Mouse (Mus musculus): ENCODE results near the gene Alkbh3. TPM values are rescaled to one million over a fixed set of nuclear protein-coding genes. Genes with fewer than 3 reads are reported as not detected.

The Alkbh3 gene
- 54.7 and 64.8 TPM in 2 replicates for polyA plus RNA-seq (2012; rRNA removed)

DNA sequence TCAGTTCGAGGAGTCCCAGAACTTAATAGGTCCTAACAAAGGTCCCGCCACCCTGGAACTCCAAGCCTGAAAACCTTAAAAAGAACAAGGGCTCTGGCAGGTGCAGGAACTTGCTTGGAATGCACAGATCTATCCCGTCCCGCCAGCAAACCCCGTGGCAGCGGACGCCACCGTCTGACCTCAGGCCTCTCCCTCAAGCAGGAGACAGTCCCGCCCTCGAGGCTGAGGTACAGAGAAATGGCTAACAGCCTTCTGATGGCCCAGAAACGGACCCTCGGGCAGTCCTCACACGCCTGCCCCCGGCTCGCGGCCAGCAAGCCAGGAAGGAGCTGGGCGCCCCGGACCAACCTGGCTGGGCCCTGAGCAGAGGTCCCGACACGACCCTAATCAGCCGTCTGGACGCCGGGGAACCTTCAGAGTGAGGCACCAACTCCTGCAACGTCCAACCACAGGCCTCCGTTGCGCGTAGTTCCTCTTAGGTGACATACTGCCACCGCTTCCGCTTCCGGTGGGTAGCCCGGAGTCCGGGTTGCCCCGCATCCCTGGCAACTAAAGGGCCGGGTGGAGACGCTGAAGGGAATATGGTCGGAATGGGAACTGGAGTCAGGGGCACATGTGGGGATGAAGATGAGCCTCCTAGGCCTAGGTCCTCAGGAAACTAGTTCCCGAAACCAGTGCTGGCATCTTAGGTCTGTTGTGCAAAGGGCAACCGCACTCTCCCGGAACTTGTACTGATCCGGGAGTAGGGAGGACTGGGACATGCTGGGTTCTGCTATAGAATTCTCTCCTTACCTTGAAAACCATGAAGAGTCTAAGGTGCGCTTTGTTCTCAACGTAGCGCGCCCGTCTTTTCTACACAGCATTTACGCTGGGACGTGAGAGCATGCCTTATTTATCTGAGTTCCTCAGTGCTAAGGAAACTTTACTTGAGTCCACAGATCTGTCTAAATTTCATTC, at the start of gene Alkbh3:
Alkbh3 (minus strand) TSS at position 473 of the 957 bp plus-strand sequence.
- peak; percentile 98 for DNase-seq (ENCODE audit: low read depth)

DNA sequence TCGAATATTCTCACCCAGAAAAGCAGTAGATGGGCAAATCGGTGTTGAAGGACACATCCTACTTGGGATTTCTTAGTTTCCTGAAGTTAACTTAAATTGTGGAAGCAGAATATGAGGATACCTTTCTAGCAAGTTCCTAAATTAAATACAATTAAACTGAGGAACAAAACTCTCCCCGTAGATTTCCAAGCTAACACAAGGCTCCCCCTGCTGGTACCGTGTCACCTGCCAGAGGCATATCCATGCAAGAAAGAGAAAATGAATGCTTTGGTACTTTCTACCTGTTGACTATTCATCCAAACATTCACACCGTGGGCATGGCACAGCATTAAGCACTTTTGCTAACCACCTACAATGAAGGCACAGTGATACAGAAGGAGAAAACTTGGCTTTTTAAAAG, 48.9 kb upstream of the Alkbh3 start:
- no peak for DNase-seq (ENCODE audit: low read depth)
- TF ChIP-seq POLR2A (IDR thresholded peaks at IDR 0.05; ENCODE audit: borderline replicate concordance, extremely low read depth, insufficient read depth, insufficient read length, poor library complexity, severe bottlenecking) (no peak), CTCF (IDR thresholded peaks at IDR 0.05; ENCODE audit: borderline replicate concordance, extremely low read depth, insufficient read depth, insufficient read length) (peak; percentile 49; the same call in 1 of the 2 replicates)

More for the DNA sequence above, at the start of gene Alkbh3:
- peak; percentile 40; the same call in 1 of the 2 replicates for TF ChIP-seq POLR2A (IDR thresholded peaks at IDR 0.05; ENCODE audit: borderline replicate concordance, extremely low read depth, insufficient read depth, insufficient read length, poor library complexity, severe bottlenecking)
- no peak for TF ChIP-seq CTCF (IDR thresholded peaks at IDR 0.05; ENCODE audit: borderline replicate concordance, extremely low read depth, insufficient read depth, insufficient read length)

DNA sequence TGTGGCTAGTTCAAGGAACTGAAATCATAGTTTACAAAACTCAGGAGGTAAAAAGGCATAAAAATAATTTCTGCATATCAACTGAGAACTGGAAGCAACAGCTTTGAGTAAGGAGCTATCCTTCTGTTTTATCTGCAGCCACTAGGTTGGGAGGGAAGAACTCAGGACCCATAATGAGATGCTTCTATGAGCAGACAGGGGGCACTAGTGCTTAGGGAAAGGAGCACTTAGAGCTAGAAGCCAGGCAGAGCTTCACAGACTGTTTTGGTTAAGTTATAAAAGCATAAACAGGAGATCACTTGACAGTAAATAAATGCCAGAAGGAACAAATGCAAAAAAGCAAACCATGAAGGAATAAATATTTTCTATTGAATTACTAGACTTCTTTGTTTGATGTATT, 44.2 kb upstream of the Alkbh3 start:
- TF ChIP-seq POLR2A (IDR thresholded peaks at IDR 0.05; ENCODE audit: borderline replicate concordance, extremely low read depth, insufficient read depth, insufficient read length, poor library complexity, severe bottlenecking) (no peak), CTCF (IDR thresholded peaks at IDR 0.05; ENCODE audit: borderline replicate concordance, extremely low read depth, insufficient read depth, insufficient read length) (peak; percentile 73; the same call in 1 of the 2 replicates)
- DNase-seq (ENCODE audit: low read depth), result peak; percentile 85

DNA sequence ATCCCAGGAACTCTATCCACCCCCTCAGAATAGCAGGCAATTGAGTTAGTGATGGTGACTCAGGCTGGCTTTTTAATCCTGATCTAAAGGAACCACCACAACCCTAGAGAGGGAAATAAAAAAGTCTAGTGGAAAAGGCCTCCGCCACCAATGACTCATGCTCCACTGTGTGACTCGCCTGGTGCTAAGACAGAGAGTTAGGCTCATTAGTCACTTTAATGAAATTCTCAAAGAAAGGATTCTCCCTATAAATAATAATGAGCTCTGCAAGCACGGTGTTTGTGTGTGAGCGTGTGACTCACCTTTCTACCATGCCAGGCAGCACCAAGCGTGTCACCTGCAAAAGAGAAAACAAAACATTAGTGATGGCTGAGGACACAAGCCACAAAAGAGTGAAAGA, 41.3 kb upstream of the Alkbh3 start:
- TF ChIP-seq POLR2A (IDR thresholded peaks at IDR 0.05; ENCODE audit: borderline replicate concordance, extremely low read depth, insufficient read depth, insufficient read length, poor library complexity, severe bottlenecking), result no peak
- no peak for TF ChIP-seq CTCF (IDR thresholded peaks at IDR 0.05; ENCODE audit: borderline replicate concordance, extremely low read depth, insufficient read depth, insufficient read length)
- no peak for DNase-seq (ENCODE audit: low read depth)

DNA sequence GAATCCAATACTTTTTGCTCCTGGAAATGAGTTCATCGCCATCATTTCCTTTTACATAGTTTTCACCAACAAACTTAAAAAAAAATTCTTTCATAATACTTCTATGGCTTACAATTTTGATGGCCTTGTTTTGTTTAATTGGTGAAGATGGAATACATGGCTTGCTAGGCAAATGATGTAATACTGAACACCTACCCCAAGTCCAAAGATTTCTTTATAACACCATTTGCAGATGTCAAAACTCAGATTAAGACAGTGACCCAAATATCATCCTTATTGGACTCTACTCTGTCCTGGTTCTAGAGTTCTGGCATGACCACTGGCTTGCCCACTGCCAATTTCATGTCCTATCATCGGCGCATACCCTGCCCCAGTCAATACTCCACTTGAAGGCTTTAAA, 40.3 kb upstream of the Alkbh3 start:
- no peak for TF ChIP-seq POLR2A (IDR thresholded peaks at IDR 0.05; ENCODE audit: borderline replicate concordance, extremely low read depth, insufficient read depth, insufficient read length, poor library complexity, severe bottlenecking)
- TF ChIP-seq CTCF (IDR thresholded peaks at IDR 0.05; ENCODE audit: borderline replicate concordance, extremely low read depth, insufficient read depth, insufficient read length), result no peak
- DNase-seq (ENCODE audit: low read depth), result no peak

DNA sequence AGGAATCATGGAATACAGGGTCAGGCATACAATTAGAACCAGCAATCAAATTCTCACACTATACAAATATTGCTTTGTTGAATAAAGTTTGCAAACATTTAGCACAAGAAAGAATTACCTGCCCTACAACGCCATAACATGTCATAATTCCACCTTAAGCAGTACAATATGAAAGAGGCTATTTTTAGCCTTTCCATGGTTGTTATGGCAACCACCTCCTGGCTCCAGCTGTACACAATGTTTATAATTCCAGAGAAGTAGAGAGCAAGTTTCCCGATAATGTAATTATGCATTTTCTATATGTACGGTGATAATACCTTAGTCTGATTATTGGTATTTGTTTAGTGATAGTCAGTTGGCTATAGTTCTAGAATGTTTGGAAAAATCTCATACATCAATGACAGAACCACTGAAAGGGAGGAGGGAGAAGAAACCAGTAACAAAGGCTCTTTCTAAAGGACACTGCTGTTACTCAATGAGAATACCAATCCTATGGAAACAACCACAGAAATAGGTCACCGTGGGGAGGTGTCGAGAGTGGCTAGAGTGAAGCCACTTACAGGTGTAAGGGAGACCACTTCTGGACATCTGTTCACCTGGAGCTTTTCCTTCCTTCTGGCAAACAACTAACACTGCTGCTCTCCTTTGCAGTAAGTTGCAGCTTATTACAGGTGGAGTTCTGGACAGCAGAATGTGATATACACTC, 39.0 kb upstream of the Alkbh3 start:
- no peak for TF ChIP-seq POLR2A (IDR thresholded peaks at IDR 0.05; ENCODE audit: borderline replicate concordance, extremely low read depth, insufficient read depth, insufficient read length, poor library complexity, severe bottlenecking)
- no peak for TF ChIP-seq CTCF (IDR thresholded peaks at IDR 0.05; ENCODE audit: borderline replicate concordance, extremely low read depth, insufficient read depth, insufficient read length)
- DNase-seq (ENCODE audit: low read depth), result peak; percentile 75

DNA sequence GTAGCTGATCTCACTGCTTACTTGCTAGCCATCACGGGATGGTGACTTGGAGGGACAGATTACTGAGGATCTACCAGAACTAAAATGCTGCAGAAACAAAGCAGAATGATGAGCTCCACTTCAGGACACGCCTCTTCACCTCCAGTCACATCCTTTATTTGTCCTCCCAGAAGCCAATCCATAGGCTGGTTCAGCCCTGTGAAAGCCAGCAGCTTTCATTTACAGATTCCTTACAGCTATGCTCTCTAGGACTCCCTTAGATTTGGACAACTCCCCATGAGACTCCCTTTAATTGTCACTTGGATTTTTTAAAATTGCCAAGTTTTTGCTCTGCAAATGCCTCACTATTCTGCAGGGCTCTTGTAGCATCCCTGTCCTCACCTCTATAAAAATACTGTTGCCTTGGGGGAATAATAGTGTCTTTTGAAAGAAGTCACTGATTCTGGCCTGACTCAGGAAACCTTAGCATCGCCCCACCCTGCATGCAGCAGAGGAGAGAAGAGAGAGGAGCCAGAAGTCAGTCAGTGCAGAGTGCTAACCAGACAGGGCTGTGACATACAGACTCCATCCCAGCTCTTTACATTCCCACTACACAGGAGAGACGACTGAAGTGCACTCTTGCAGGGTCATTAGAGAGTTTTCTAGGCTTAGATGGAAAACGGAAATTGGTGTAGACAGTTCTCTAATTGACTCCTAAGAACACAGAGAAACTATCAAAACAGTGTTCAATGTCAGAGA, 38.3 kb upstream of the Alkbh3 start:
- peak; percentile 37 for DNase-seq (ENCODE audit: low read depth)

DNA sequence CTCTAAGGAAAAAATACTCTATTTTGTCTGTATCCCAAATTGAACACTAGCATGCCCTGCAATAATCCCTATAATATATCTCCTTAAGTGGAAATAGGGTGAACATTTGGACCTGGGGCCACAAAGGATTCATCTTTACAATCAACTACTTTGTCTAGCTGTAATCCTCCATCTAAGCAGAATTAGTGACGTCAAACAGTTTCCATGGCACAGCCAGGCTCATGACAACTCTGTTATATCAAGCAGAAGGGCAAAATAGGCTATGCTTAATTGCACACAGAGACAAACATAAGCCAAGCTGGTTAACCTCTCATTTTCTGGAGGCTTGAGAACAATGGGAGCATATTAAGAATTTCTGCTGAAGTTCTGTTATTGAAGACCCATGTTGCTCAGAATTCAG, 37.7 kb upstream of the Alkbh3 start:
- DNase-seq (ENCODE audit: low read depth), result peak; percentile 64
- no peak for TF ChIP-seq POLR2A (IDR thresholded peaks at IDR 0.05; ENCODE audit: borderline replicate concordance, extremely low read depth, insufficient read depth, insufficient read length, poor library complexity, severe bottlenecking)
- TF ChIP-seq CTCF (IDR thresholded peaks at IDR 0.05; ENCODE audit: borderline replicate concordance, extremely low read depth, insufficient read depth, insufficient read length), result no peak

More for the DNA sequence above, 38.3 kb upstream of the Alkbh3 start:
- no peak for TF ChIP-seq CTCF (IDR thresholded peaks at IDR 0.05; ENCODE audit: borderline replicate concordance, extremely low read depth, insufficient read depth, insufficient read length)
- no peak for TF ChIP-seq POLR2A (IDR thresholded peaks at IDR 0.05; ENCODE audit: borderline replicate concordance, extremely low read depth, insufficient read depth, insufficient read length, poor library complexity, severe bottlenecking)

DNA sequence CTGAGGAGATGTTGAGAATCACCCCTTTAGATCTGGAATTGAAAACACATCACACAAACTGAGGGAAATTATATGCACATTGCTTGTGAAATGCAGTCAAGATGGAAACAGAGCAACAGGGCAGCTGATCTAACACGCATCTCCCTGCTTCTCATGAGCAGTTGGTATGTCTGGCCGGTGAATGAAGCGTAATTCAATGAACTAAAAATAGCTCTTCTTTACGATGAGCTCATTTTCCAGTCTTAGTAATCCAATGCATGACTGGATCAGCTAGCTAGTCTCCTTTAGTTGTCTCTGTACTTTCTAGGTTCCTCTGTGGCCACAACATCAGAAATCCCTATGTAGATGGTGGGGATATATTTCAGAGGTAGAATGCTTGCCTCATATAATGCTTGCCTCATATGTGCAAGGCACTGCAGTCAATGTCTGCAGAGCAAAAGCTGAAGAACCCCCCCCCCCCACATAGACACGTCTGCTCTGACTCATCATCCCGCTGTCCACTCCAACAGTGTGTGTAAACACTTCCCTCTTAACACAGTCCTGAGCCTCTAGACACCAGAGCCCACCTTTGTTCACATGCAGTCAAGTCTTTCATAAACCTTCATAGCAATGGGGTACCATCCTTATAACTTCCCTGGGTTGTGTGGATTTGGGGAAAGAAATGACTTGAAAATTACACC, 34.9 kb upstream of the Alkbh3 start:
- TF ChIP-seq CTCF (IDR thresholded peaks at IDR 0.05; ENCODE audit: borderline replicate concordance, extremely low read depth, insufficient read depth, insufficient read length), result no peak

DNA sequence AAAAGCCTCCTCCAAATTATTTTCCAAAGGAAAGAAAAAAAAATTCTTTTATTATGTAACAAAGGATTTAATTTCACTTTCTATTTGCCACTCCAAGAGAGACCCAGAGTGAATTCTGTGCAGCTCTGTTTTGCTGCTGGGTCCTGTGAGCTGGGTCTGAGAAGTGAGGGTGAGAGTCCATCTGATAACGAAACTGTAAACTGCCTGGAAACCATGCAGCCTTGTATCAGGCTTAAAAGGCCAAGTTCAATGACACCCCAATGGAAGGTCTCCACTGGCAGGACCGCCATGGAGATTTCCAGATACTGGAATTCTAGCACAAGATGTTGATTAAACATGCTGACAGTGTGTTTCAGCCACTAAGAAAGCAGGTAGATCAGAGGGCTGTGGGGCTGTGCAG, 33.6 kb upstream of the Alkbh3 start:
- peak; percentile 22 for DNase-seq (ENCODE audit: low read depth)
- TF ChIP-seq POLR2A (IDR thresholded peaks at IDR 0.05; ENCODE audit: borderline replicate concordance, extremely low read depth, insufficient read depth, insufficient read length, poor library complexity, severe bottlenecking) (no peak), CTCF (IDR thresholded peaks at IDR 0.05; ENCODE audit: borderline replicate concordance, extremely low read depth, insufficient read depth, insufficient read length) (no peak)

More for the DNA sequence above, 34.9 kb upstream of the Alkbh3 start:
- peak; percentile 65 for DNase-seq (ENCODE audit: low read depth)

Data from brain, embryonic 14.5 days (tissue).